Mouse (Mus musculus) CH12.LX (cell line): Measurements from ENCODE around the gene R3hdm2. TPM values are rescaled to one million over a fixed set of nuclear protein-coding genes. Genes with fewer than 3 reads are reported as not detected.

Source experiments
- DNase-seq: peaks from one replicate; pipeline ENCODE4 v3.0.0-alpha.2; 2013; ENCODE audit errors: extremely low read depth
- H3K27ac ChIP-seq: 2 replicates; pipeline ENCODE4 v1.5.1; 2012; ENCODE audit warnings: low read depth, mild to moderate bottlenecking, control low read depth, moderate library complexity; ENCODE audit not compliant: insufficient read depth
- H3K27me3 ChIP-seq: replicated peaks from 2 replicates; pipeline ENCODE3; 2012; ENCODE audit warnings: inconsistent platforms
- H3K36me3 ChIP-seq, 2 experiments: replicated peaks in 1 of 2; 2 replicates each; pipeline versions ENCODE3 to v1.6.1; 2012; ENCODE audit warnings: inconsistent platforms in 1 of 2, low read length in 1 of 2, mild to moderate bottlenecking in 1 of 2, mixed read lengths in 1 of 2, moderate library complexity in 1 of 2; ENCODE audit not compliant: control insufficient read depth in 1 of 2, insufficient read depth in 1 of 2
- H3K4me1 ChIP-seq, 2 experiments: 2 replicates each; pipeline ENCODE4 v1.6.1; 2012; ENCODE audit warnings: inconsistent platforms in 1 of 2, moderate library complexity in 1 of 2; ENCODE audit not compliant: insufficient read depth in 2 of 2, control insufficient read depth in 1 of 2
- H3K4me2 ChIP-seq: 2 replicates; pipeline ENCODE4 v1.6.1; 2012; ENCODE audit warnings: low read depth, mild to moderate bottlenecking, control low read depth; ENCODE audit not compliant: poor library complexity, insufficient read depth, severe bottlenecking
- H3K4me3 ChIP-seq, 3 experiments: fragments of 150-350 bp in 1 of 3; sonication (generic) in 1 of 3; replicated peaks in 1 of 3; 2 replicates each; pipeline versions ENCODE3 to v1.5.1; 2011 to 2012; ENCODE audit warnings: low read depth in 2 of 3, low read length in 2 of 3, mild to moderate bottlenecking in 2 of 3, moderate library complexity in 2 of 3, control low read depth in 1 of 3, improper control_type of control experiment in 1 of 3, inconsistent platforms in 1 of 3, mixed read lengths in 1 of 3; ENCODE audit not compliant: poor library complexity in 1 of 3
- H3K79me2 ChIP-seq: replicated peaks from 2 replicates; pipeline ENCODE4 v1.6.1; 2012; ENCODE audit warnings: mild to moderate bottlenecking, moderate library complexity; ENCODE audit not compliant: control insufficient read depth, poor library complexity, insufficient read depth, severe bottlenecking; ENCODE audit errors: extremely low read depth
- H3K9ac ChIP-seq: 2 replicates; pipeline ENCODE4 v1.6.1; 2012; ENCODE audit warnings: low read depth, mild to moderate bottlenecking, control low read depth, moderate library complexity; ENCODE audit not compliant: insufficient read depth
- H3K9me3 ChIP-seq: replicated peaks from 2 replicates; pipeline ENCODE3; 2012; ENCODE audit warnings: low read length, inconsistent platforms, mixed read lengths
- CHD2 ChIP-seq: IDR thresholded peaks from 2 replicates; pipeline ENCODE4 v1.6.1; 2011; ENCODE audit warnings: low read length, improper control_type of control experiment
- CTCF ChIP-seq, 2 experiments: IDR thresholded peaks in 1 of 2; conservative IDR thresholded peaks in 1 of 2; 2 replicates each; pipeline ENCODE4 v1.5.1; 2011 to 2012; ENCODE audit warnings: low read depth in 2 of 2, low read length in 2 of 2, improper control_type of control experiment in 1 of 2, inconsistent platforms in 1 of 2, mild to moderate bottlenecking in 1 of 2, moderate library complexity in 1 of 2
- ELF1 ChIP-seq: IDR thresholded peaks from 2 replicates; pipeline ENCODE4 v1.6.1; 2014; ENCODE audit warnings: low read depth, mild to moderate bottlenecking, inconsistent platforms, low read length, improper control_type of control experiment
- GABPA ChIP-seq: IDR thresholded peaks from 2 replicates; pipeline ENCODE4 v1.6.1; 2012; ENCODE audit warnings: low read depth, low read length, improper control_type of control experiment, inconsistent platforms; ENCODE audit not compliant: insufficient replicate concordance
- HCFC1 ChIP-seq: IDR thresholded peaks from 2 replicates; pipeline ENCODE4 v1.6.1; 2012; ENCODE audit warnings: low read depth, mild to moderate bottlenecking, inconsistent platforms, low read length, improper control_type of control experiment
- IRF4 ChIP-seq: IDR thresholded peaks from 2 replicates; pipeline ENCODE4 v1.6.1; 2014; ENCODE audit warnings: low read depth, mild to moderate bottlenecking, inconsistent platforms, low read length, improper control_type of control experiment
- KAT2A ChIP-seq: IDR thresholded peaks from 2 replicates; pipeline ENCODE4 v1.6.1; 2012; ENCODE audit warnings: low read length, improper control_type of control experiment, inconsistent platforms; ENCODE audit not compliant: insufficient replicate concordance
- MAFK ChIP-seq: IDR thresholded peaks from 2 replicates; pipeline ENCODE4 v1.6.1; 2011; ENCODE audit warnings: low read length, improper control_type of control experiment; ENCODE audit not compliant: insufficient replicate concordance
- MAZ ChIP-seq: IDR thresholded peaks from 2 replicates; pipeline ENCODE4 v1.6.1; 2012; ENCODE audit warnings: low read depth, mild to moderate bottlenecking, inconsistent platforms, low read length, improper control_type of control experiment, moderate library complexity
- MEF2A ChIP-seq: IDR thresholded peaks from 2 replicates; pipeline ENCODE4 v1.6.1; 2014; ENCODE audit warnings: low read depth, mild to moderate bottlenecking, inconsistent platforms, low read length, improper control_type of control experiment, borderline replicate concordance
- MYC ChIP-seq: IDR thresholded peaks from 2 replicates; pipeline ENCODE4 v1.6.1; 2011; ENCODE audit warnings: low read depth, mild to moderate bottlenecking, improper control_type of control experiment, low read length
- NELFE ChIP-seq: IDR thresholded peaks from 2 replicates; pipeline ENCODE4 v1.6.1; 2011; ENCODE audit warnings: low read depth, low read length, improper control_type of control experiment
- NRF1 ChIP-seq: IDR thresholded peaks from 2 replicates; pipeline ENCODE4 v1.6.1; 2014; ENCODE audit warnings: low read depth, mild to moderate bottlenecking, inconsistent platforms, low read length, improper control_type of control experiment, moderate library complexity
- POLR2AphosphoS2 ChIP-seq: IDR thresholded peaks from 2 replicates; pipeline ENCODE4 v1.6.1; 2011; ENCODE audit warnings: low read depth, low read length, improper control_type of control experiment
- SIN3A ChIP-seq: IDR thresholded peaks from 2 replicates; pipeline ENCODE4 v1.6.1; 2012; ENCODE audit warnings: low read length, improper control_type of control experiment, inconsistent platforms
- SMC3 ChIP-seq: IDR thresholded peaks from 2 replicates; pipeline ENCODE4 v1.6.1; 2011; ENCODE audit warnings: low read depth, low read length, improper control_type of control experiment
- TBP ChIP-seq: conservative IDR thresholded peaks from 2 replicates; pipeline ENCODE4 v1.6.1; 2011; ENCODE audit warnings: low read depth, low read length, improper control_type of control experiment
- ZKSCAN1 ChIP-seq: IDR thresholded peaks from 2 replicates; pipeline ENCODE4 v1.6.1; 2012; ENCODE audit warnings: low read depth, inconsistent platforms, low read length, improper control_type of control experiment, borderline replicate concordance
- ZMIZ1 ChIP-seq: IDR thresholded peaks from 2 replicates; pipeline ENCODE4 v1.6.1; 2012; ENCODE audit warnings: low read depth, mild to moderate bottlenecking, inconsistent platforms, low read length, improper control_type of control experiment
- dilution Hi-C: fragments of 300-500 bp; cut with MboI; formaldehyde crosslinking; loops from 2 replicates; pipeline ENCODE4 v1.14.3; 2020; ENCODE audit warnings: low sequenced_read_pairs; ENCODE audit not compliant: extremely low pct_unique_long_range_greater_than_20kb, extremely low pct_ligation_motif_present
- in situ Hi-C: fragments of 300-500 bp; cut with MboI; formaldehyde crosslinking; loops from 3 replicates; pipeline ENCODE4 v1.14.3; 2019; ENCODE audit warnings: low sequenced_read_pairs, low pct_ligation_motif_present, low pct_unique_long_range_greater_than_20kb, mixed read lengths
- polyA plus RNA-seq: library from polyadenylated mRNA; unstranded; fragments of >175 nt; gene quantifications from 2 replicates; pipeline ENCODE4 v1.2.1, GENCODE M21; 2012; ENCODE audit warnings: low read depth; ENCODE audit not compliant: insufficient read length
- total RNA-seq, 2 experiments: library from RNA; depleted of rRNA; stranded (reverse); fragments of 300-350 nt in 1 of 2; fragments of >200 nt in 1 of 2; gene quantifications; 2 replicates each; pipeline ENCODE4 v1.2.3; 2012 to 2014

The R3hdm2 gene
- total and polyA plus RNA-seq, 3 experiments, result 7.0 to 23.6 (median 8.7) TPM

DNA sequence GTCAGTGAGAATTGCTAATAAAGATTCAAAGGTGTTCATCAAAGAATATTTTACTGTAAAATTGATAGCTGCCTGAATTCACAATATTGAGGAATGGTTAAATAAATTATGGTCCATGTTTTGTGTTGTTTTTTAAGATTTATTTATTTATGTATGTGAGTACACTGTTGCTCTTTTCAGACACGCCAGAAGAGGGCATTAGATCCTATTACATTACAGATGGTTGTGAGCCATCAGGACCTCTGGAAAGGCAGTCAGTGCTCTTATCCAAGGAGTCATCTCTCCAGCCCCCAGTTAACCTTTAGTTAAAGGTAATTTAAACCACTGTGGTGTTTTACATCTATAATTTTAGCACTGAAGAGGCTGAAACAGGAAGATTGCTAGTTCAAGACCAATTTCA, 49.4 kb downstream of the R3hdm2 start:
- peaks cover 0 to 18% of the 10 kb centered on the region in 2 experiments for H3K36me3 ChIP-seq
- no peak overlapping the region for H3K4me3 ChIP-seq
- no peaks in the 10 kb centered on the region for H3K79me2 ChIP-seq
- H3K9ac ChIP-seq, result no peak overlapping the region
- no peaks in the 10 kb centered on the region for H3K27me3 ChIP-seq
- H3K4me1 ChIP-seq, result peaks cover 0 to 25% of the 10 kb centered on the region in 2 experiments; a peak in 2 of 4 replicates
- DNase-seq, result no peak
- no peak overlapping the region for H3K27ac ChIP-seq
- H3K4me2 ChIP-seq, result no peak overlapping the region
- dilution Hi-C loops (no loop called here), in situ Hi-C loops (no loop called here)
- H3K9me3 ChIP-seq, result no peaks in the 10 kb centered on the region
- TF ChIP-seq CTCF (conservative IDR thresholded peaks at IDR 0.05 in 1 of 2, IDR thresholded peaks at IDR 0.05 in 1 of 2; ENCODE audit: low read depth in 2 of 2, low read length in 2 of 2), result 0 out of 4 replicates have a peak, but pooled peaks of 1 of the 2 experiments have one; percentile 8
- no peak for TF ChIP-seq POLR2AphosphoS2
- TF ChIP-seq SIN3A, result no peak
- TF ChIP-seq, all 38 proteins: peak for 1

- H3K4me3 ChIP-seq, result no peak overlapping the region
- H3K27me3 ChIP-seq, result no peaks in the 10 kb centered on the region
- no peaks in the 10 kb centered on the region for H3K9me3 ChIP-seq
- no peaks in the 10 kb centered on the region for H3K79me2 ChIP-seq
- H3K9ac ChIP-seq, result no peak overlapping the region
- no peak overlapping the region for H3K4me2 ChIP-seq
- TF ChIP-seq IRF4 (no peak), MEF2A (no peak), POLR2AphosphoS2 (no peak), KAT2A (no peak), GABPA (no peak), ZKSCAN1 (no peak), ELF1 (no peak), CHD2 (no peak)
- dilution Hi-C loops (no loop called here), in situ Hi-C loops (no loop called here)
- H3K4me1 ChIP-seq, result peaks cover 0 to 11% of the 10 kb centered on the region in 2 experiments; a peak in 2 of 4 replicates
- H3K36me3 ChIP-seq, result peaks cover 0 to 17% of the 10 kb centered on the region in 2 experiments
- no peak overlapping the region for H3K27ac ChIP-seq
- DNase-seq, result no peak
Observed at GRCm38 (mm10) chr10:127432466-127432865, 52.3 kb downstream of the R3hdm2 start.

- in situ Hi-C loops, result no loop called here
- peaks cover 2 to 16% of the 10 kb centered on the region in 2 experiments for H3K36me3 ChIP-seq
- no peak overlapping the region for H3K4me3 ChIP-seq
- DNase-seq, result no peak
- no peak overlapping the region for H3K27ac ChIP-seq
- H3K9ac ChIP-seq, result no peak overlapping the region
- H3K4me2 ChIP-seq, result no peak overlapping the region
- TF ChIP-seq MYC, result no peak
- no peak for TF ChIP-seq KAT2A
- TF ChIP-seq ELF1, result no peak
- no peak for TF ChIP-seq ZKSCAN1
- no peak for TF ChIP-seq POLR2AphosphoS2
- no peak for TF ChIP-seq HCFC1
- TF ChIP-seq NRF1, result no peak
- TF ChIP-seq MAZ, result no peak
- no peak for TF ChIP-seq SMC3
- no peak for TF ChIP-seq ZMIZ1
- no peak for TF ChIP-seq NELFE
- TF ChIP-seq TBP, result no peak
- TF ChIP-seq MAFK, result no peak
- H3K4me1 ChIP-seq, result no peaks in the 10 kb centered on the region
- H3K79me2 ChIP-seq, result no peaks in the 10 kb centered on the region
- H3K27me3 ChIP-seq, result no peaks in the 10 kb centered on the region
- no peaks in the 10 kb centered on the region for H3K9me3 ChIP-seq
- dilution Hi-C loops, result no loop called here
Observed at GRCm38 (mm10) chr10:127437354-127438113, 57.4 kb downstream of the R3hdm2 start.
